Mouse (Mus musculus) cerebellum, adult 9-10 months (tissue): ENCODE data around the gene Wdr19.
"Not testable (repeated sequence)": the region's sequence is repeated elsewhere in the genome, so short reads cannot be mapped to it uniquely, and the experiment has no call there.

ENCODE experiments used
- DNase-seq: peaks from one replicate; pipeline ENCODE4 v3.0.0; 2022

The Wdr19 gene

DNA sequence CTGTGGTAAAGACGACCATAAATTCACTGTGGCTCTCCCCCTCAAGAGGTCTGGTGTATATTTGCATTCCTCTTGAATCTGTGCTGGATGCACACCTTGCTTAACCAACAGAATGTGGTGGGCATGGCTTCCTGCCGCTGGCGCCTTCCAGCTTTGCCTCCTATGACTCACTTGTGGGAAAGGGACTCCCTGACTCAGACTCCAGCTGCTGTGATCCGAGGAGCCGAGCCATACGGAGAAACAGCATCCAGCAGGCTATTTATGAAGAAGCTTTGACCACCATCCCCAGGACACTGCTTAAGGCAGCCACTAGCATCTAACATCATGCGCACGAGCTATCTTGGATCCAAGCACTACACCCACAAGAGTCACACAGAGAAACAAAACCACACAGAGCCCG lies 5.1 kb upstream of the Wdr19 start:
- no peak for DNase-seq

DNA sequence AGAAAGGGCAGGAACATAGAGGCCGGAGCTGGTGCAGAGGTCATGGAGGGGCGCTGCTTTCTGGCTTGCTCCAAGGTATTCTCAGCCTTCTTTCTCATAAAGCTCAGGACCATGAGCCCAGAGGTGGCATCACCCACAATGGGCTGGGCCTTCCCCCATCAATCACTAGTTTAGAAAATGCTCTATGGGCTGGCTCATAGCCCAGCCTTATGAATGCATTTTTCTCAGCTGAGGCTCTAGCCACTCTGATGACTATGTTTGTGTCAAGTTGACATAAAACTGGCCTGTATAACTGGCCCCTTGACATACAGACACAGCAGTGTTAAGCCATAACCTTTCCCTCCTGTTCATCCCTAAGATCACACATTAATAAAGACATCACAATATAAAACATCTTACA lies 5.2 kb downstream of the Wdr19 start:
- no peak for DNase-seq

GRCm38 (mm10) chr5:65213321-65213720 lies 13.8 kb downstream of the Wdr19 start:
- DNase-seq: peak; percentile 38

DNA sequence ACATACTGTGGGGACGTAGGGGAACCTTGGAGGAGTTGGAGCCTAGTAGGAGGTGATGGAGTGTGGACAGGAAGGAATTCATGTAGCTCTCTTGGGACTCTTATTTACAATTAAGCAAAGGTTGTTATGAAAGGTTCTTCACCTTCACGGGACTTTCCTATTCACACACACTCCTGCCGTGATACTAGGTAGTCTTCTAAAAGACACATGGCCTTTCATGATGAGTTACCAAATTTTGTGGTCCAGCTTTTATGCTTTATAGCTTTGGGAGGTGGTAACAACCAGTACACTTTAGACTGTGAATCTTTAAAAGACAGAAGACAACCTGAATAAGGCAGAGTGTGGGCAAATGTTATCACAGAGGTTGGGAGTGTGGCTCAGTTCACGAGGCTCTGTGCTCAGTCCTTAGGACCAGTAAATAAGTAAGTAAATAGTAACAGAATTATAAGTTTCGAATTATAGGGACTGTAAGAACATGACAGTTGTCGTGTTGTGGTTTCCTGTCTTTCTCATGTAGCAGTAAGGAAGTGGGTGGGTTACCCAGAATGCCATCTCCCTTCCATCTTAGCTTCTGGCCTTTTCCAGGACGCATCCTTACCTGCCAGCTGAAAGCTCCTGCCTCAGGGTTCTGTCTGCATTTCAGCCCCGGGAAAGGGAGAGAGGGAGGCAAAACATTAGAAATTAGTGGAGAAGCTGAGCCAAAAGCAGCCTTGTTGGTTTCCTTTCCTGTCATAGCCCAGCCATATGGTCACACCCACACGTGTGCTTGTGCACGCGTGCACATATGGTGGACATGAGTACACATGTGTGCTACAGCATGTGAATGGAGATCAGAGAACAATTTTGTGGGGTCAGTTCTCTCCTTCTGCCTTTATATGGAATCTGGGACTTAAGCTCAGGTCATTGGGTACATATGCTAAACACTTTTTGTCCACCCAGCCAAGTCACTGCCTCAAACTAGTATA lies 18.1 kb downstream of the Wdr19 start:
- DNase-seq: no peak

DNA sequence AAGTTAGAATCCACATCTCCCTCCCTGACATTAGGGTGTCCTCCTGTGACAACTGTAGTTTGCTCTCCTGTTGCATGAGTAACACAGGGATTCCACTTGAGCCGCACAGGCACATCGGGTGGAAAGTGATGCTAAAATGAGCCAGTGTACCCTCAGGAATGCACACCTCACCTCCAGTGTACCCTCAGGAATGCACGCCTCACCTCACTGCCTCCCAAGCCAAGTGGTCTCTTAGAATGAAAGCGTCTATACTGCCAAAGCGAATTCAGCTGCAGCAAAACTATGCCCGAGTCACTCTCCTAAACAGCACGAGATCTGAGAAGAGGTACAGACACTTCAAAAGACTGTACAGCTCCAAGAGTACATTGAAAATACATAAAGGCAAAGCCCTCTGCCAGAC lies 21.5 kb downstream of the Wdr19 start:
- no peak for DNase-seq

DNA sequence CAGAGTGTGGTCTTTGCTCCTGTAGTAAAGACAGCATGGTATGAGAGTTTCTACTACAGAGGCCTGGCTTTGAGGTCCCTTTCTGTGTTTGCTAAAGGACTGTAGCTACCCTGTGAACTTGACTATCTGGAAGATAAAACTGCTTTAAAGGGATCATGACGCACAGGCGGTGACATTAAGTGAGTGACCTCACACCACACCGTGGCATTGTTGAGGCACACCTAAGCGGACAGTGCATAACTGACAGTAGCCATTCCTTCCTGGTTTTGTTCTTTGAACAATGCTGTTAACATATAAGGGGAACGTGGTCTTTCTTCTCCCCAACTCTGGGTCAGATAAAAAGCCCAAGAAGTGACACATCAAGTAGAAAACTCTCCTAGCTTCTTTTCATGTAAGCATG lies 24.6 kb downstream of the Wdr19 start:
- no peak for DNase-seq

DNA sequence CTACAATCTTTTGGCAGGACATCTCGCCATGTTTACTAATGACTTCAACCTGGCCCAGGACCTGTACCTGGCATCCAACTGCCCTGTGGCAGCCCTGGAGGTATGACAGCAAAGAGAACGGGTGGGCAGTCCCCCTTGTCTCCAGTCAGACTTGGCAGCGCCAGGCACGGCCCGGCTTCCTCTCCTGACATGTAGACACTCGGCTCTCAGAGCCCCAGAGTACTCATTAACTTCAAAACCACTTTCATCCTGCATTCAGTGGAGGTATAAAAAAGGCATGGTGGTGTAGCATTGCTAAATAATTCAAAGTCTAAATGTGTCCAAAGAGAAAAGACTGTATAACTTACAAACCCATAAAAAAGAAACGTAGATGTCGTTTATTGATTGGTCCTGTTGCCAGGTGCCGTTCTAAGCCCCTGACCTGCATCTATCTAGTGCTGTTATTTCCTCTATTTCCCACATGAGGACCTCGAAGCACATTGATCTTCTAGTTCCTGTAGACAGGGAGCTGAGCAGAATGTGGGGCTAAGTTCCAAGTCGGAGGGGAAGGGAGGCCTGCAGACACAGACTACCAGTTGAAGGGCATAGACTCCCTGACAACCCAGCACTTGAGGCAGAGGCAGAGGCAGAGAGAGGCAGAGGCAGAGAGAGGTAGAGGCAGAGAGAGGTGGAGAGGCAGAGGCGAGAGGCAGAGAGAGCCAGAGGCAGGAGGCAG lies 31.9 kb downstream of the Wdr19 start:
- DNase-seq: peak; percentile 20

- peak; percentile 18 for DNase-seq
These were observed 43.2 kb downstream of the Wdr19 start for GRCm38 (mm10) chr5:65242740-65243139.

GRCm38 (mm10) chr5:65247296-65247695 lies 47.8 kb downstream of the Wdr19 start:
- no peak for DNase-seq

- no peak for DNase-seq
These were observed 50.8 kb downstream of the Wdr19 start for GRCm38 (mm10) chr5:65250185-65250855.

GRCm38 (mm10) chr5:65257910-65258505 lies 58.5 kb downstream of the Wdr19 start:
- no peak for DNase-seq

GRCm38 (mm10) chr5:65273966-65274365 lies 74.5 kb downstream of the Wdr19 start:
- no peak for DNase-seq

- no peak for DNase-seq
These were observed 79.7 kb downstream of the Wdr19 start for GRCm38 (mm10) chr5:65279133-65279651.

GRCm38 (mm10) chr5:65281216-65281615 lies 81.7 kb downstream of the Wdr19 start:
- no peak for DNase-seq

DNA sequence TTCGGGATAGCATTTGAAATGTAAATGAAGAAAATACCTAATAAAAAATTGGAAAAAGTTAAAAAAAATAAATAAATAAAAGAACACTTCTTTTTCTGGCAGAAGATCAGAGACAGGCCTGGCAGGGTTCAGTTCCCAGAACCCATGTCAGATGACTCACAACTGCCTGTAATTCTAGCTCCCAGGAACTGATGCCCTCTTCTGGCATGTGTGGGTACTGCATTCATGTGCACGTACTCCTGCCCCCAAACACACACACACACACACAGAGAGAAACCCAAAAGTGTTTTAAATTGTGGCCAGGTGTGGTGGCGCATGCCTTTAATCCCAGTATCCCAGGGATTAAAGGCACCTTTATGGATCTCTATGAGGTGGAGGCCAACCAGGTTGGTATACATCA lies 84.7 kb downstream of the Wdr19 start:
- peak; percentile 20 for DNase-seq

GRCm38 (mm10) chr5:65287751-65288701 lies 88.5 kb downstream of the Wdr19 start:
- DNase-seq: peak; percentile 87

DNA sequence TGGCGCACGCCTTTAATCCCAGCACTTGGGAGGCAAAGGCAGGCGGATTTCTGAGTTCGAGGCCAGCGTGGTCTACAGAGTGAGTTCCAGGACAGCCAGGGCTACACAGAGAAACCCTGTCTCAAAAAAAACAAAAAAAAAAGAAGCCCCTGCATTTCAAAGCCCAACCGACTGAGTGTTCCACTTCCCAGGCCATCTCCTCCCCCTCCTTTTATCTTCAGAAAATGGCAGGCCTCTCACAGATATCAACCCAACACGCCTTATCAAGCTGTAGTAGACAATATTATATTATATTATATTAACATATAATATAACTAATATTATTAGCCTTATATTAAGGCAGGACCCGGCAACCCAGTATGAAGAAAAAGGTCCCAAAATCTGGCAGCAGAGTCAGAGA lies 89.5 kb downstream of the Wdr19 start:
- DNase-seq: not testable (repeated sequence)

GRCm38 (mm10) chr5:65293627-65294026 lies 94.1 kb downstream of the Wdr19 start:
- DNase-seq: no peak

DNA sequence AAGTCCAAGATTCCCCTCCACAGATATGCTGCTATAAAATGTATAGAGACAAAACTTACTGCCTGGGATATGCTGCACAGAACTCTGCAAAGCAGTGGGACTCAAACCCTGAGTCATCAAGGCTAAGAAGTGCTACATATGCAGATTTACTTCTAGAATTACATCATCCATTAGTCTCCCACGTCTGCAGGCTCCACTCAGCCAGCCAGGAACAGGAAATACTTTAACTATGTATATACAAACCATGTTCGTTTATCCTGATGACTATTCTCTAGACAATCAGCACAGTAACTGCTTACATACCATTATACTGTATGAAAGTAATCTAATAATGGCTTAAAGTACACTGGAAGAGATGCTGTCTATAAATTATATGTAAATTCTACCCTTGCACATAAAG lies 94.8 kb downstream of the Wdr19 start:
- DNase-seq: no peak

DNA sequence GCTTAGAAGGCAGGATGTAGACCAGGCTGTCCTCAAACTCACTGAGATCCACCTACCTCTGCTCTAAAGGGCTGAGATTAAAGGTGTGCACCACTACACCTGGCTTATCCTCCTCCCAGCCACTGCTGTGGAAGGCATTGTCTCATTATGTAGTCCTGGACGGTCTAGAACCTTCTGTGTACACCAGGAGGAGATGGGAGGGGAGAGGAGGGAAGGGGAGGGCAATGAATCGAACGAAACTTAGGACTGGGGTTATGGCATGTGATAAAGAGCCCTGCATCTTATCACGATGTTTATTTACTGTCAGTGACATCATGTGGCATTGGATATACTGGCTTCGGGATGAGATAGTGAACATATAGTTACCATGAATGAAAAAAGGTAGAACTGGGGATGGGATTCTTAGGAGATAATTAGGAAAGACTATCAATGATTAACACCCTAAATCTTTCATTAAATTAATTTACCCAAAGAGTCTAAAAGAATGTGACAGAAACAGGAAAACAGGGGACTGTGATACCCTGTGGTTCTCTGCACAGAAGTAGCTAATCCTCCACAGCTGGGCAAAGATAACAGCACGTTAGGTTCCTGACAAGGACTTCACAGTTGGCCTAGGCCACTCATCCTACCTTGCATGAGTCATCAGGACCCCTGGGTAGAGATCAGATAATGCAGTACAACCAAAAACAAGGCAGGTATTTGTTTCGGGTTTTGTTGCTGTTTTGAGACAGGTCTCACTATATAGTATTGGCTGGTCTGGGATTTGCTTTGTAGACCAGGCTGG lies 98.9 kb downstream of the Wdr19 start:
- DNase-seq: no peak

DNA sequence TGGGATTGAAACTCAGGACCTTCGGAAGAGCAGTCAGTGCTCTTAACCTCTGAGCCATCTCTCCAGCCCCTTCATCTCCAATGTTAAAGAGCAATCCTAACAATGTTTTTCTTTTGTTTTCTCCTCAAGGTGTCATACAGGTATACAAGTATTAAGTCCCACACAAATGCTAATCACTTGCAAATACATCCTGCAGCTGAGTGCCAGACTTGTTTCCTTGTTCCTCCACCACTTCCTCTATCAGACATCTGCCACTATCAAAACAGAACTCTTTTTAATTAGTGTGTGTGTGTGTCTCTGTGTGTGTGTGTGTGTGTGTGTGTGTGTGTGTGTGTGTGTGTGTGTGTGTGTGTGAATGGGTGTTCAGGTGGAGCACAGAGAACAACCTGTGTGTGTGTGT lies 100.1 kb downstream of the Wdr19 start:
- not testable (repeated sequence) for DNase-seq
